Mouse (Mus musculus) heart, adult 2 months (tissue): Measurements from ENCODE around the gene Tmem38a. TPM values are rescaled to one million over a fixed set of nuclear protein-coding genes. Genes with fewer than 3 reads are reported as not detected.

ENCODE experiments used
- DNase-seq, 2 experiments: peaks; one replicate each; pipeline ENCODE4 v3.0.0; 2021
- H3K27ac ChIP-seq: fragments of 200-600 bp; 2 replicates; pipeline ENCODE4 v1.8.1; 2022
- H3K27me3 ChIP-seq: fragments of 200-500 bp; 2 replicates; pipeline ENCODE4 v1.6.1; 2012; ENCODE audit warnings: mild to moderate bottlenecking, low read length, inconsistent platforms, mixed read lengths; ENCODE audit not compliant: control insufficient read depth, insufficient read depth
- H3K36me3 ChIP-seq: fragments of 200-500 bp; 2 replicates; pipeline ENCODE4 v1.6.1; 2012; ENCODE audit warnings: low read length, inconsistent platforms; ENCODE audit not compliant: control insufficient read depth, insufficient read depth
- H3K4me1 ChIP-seq: fragments of 200-500 bp; 2 replicates; pipeline ENCODE4 v1.6.1; 2011; ENCODE audit warnings: low read length; ENCODE audit not compliant: control insufficient read depth, insufficient read depth
- H3K4me3 ChIP-seq: fragments of 200-600 bp; 2 replicates; pipeline ENCODE4 v1.8.1; 2022
- H3K79me2 ChIP-seq: fragments of 200-500 bp; replicated peaks from 2 replicates; pipeline ENCODE4 v1.6.1; 2012; ENCODE audit warnings: mild to moderate bottlenecking, inconsistent platforms, low read length, moderate library complexity, mixed read lengths; ENCODE audit not compliant: control insufficient read depth, insufficient read depth
- H3K9ac ChIP-seq: fragments of 200-500 bp; 2 replicates; pipeline ENCODE4 v1.6.1; 2012; ENCODE audit warnings: low read depth, mild to moderate bottlenecking, control low read depth, inconsistent platforms, low read length, mixed read lengths
- CTCF ChIP-seq: fragments of 200-600 bp; IDR thresholded peaks from 2 replicates; pipeline ENCODE4 v1.8.1; 2022; ENCODE audit warnings: antibody characterized with exemption, mild to moderate bottlenecking, moderate library complexity
- EP300 ChIP-seq: fragments of 200-500 bp; IDR thresholded peaks from 2 replicates; pipeline ENCODE4 v1.6.1; 2011; ENCODE audit warnings: low read depth, low read length, control low read depth; ENCODE audit not compliant: insufficient read depth
- POLR2A ChIP-seq: fragments of 200-500 bp; IDR thresholded peaks from 2 replicates; pipeline ENCODE4 v1.6.1; 2011; ENCODE audit warnings: mild to moderate bottlenecking, low read depth, low read length, control low read depth; ENCODE audit not compliant: insufficient read depth
- WGBS: fragments of 180-500 bp; shearing (Covaris S2); methylation state at CpG from one replicate; pipeline ENCODE4 v1.1.7; 2018; 5-methylcytosine and 5-hydroxymethylcytosine counted together
- intact Hi-C: fragments of 180-260 bp; cut with DNase I; formaldehyde crosslinking; loops from one replicate; pipeline ENCODE4 v1.15.1; 2025
- polyA plus RNA-seq: library from polyadenylated mRNA; depleted of rRNA; stranded (reverse); fragments of >200 nt; gene quantifications from 2 replicates; pipeline ENCODE4 v1.2.3, GENCODE M21; 2012
- total RNA-seq, 2 experiments: library from RNA; stranded (reverse); gene quantifications; 2 replicates each; pipeline ENCODE4 v1.2.3; 2021

Gene Tmem38a
- total and polyA plus RNA-seq, 3 experiments = 409 to 611 (median 486) TPM

GRCm38 (mm10) chr8:72547802-72548643 is 23.8 kb upstream of the Tmem38a start, which contains the start of gene Med26:
Gene Med26 (minus strand): TSS chr8:72548270.
- Histone ChIP-seq H3K36me3 (peaks cover 17% of the 10 kb centered on the region), H3K27ac (peak within 1 kb of the TSS; percentile 93), H3K4me3 (peak within 1 kb of the TSS; percentile 65), H3K9ac (peak within 1 kb of the TSS; percentile 97), H3K4me1 (peaks cover 6% of the 10 kb centered on the region), H3K79me2 (peaks cover 10% of the 10 kb centered on the region), H3K27me3 (no peaks in the 10 kb centered on the region)
- DNase-seq = peak; percentile 97 to 100
- under 1% methylated on average over 89 of the region's 92 CpGs for WGBS
- intact Hi-C loops = loop anchor here (1.0 to 5.0 kb wide), 4 partner anchors 23 to 126 kb away; partner anchors contain the start of genes Cherp, Eps15l1, Slc35e1 and Smim7
- TF ChIP-seq EP300 (0 out of 2 replicates have a peak, but pooled peaks have one; percentile 44), CTCF (no peak; the same call in 1 of the 2 replicates), POLR2A (peak; percentile 73)

GRCm38 (mm10) chr8:72548644-72549313 is 23.1 kb upstream of the Tmem38a start:
- H3K36me3 ChIP-seq = peaks cover 17% of the 10 kb centered on the region
- H3K79me2 ChIP-seq = peaks cover 8% of the 10 kb centered on the region
- peaks cover 4% of the 10 kb centered on the region for H3K4me1 ChIP-seq
- no peak for DNase-seq
- peak overlapping the region; percentile 80 for H3K9ac ChIP-seq
- no peaks in the 10 kb centered on the region for H3K27me3 ChIP-seq
- H3K4me3 ChIP-seq = peak overlapping the region; percentile 65
- TF ChIP-seq CTCF = no peak
- TF ChIP-seq POLR2A = 0 out of 2 replicates have a peak, but pooled peaks have one; percentile 6
- no peak for TF ChIP-seq EP300
- peak overlapping the region; percentile 85 for H3K27ac ChIP-seq
- intact Hi-C loops = loop anchor here (1.0 to 5.0 kb wide), 4 partner anchors 23 to 126 kb away; partner anchors contain the start of genes Cherp, Eps15l1, Slc35e1 and Smim7
- under 1% methylated on average over 44 of the region's 45 CpGs for WGBS

GRCm38 (mm10) chr8:72549314-72549892 is 22.5 kb upstream of the Tmem38a start:
- DNase-seq = peak in 1 of 2 experiments; percentile 21
- 5% methylated on average over 5 of the region's 5 CpGs for WGBS
- Histone ChIP-seq H3K4me3 (peak overlapping the region; percentile 65), H3K9ac (peak overlapping the region; percentile 80), H3K27ac (peak overlapping the region; percentile 85), H3K4me1 (peaks cover 2% of the 10 kb centered on the region), H3K27me3 (no peaks in the 10 kb centered on the region), H3K79me2 (peaks cover 8% of the 10 kb centered on the region), H3K36me3 (peaks cover 17% of the 10 kb centered on the region)
- intact Hi-C loops = loop anchor here (5.0 kb wide), 2 partner anchors 72 to 127 kb away; partner anchors contain the start of genes Cherp and Eps15l1
- no peak for TF ChIP-seq EP300
- no peak for TF ChIP-seq CTCF

- Histone ChIP-seq H3K4me3 (no peak overlapping the region), H3K36me3 (no peaks in the 10 kb centered on the region), H3K79me2 (no peaks in the 10 kb centered on the region), H3K9ac (no peak overlapping the region), H3K27me3 (no peaks in the 10 kb centered on the region), H3K27ac (no peak overlapping the region), H3K4me1 (no peaks in the 10 kb centered on the region)
- 73% methylated on average over 4 of the region's 4 CpGs for WGBS
- no peak for DNase-seq
- TF ChIP-seq CTCF = no peak
- no peak for TF ChIP-seq EP300
- TF ChIP-seq POLR2A = no peak
- intact Hi-C loops = no loop called here
These were observed 16.1 kb upstream of the Tmem38a start for GRCm38 (mm10) chr8:72555770-72556169.

GRCm38 (mm10) chr8:72561111-72561689 is 10.7 kb upstream of the Tmem38a start:
- TF ChIP-seq CTCF (no peak), POLR2A (no peak)
- Histone ChIP-seq H3K4me1 (no peaks in the 10 kb centered on the region), H3K27me3 (no peaks in the 10 kb centered on the region), H3K36me3 (peaks cover 4% of the 10 kb centered on the region; the same call in 1 of the 2 replicates), H3K4me3 (no peak overlapping the region), H3K79me2 (no peaks in the 10 kb centered on the region), H3K27ac (peak overlapping the region; percentile 27), H3K9ac (no peak overlapping the region)
- intact Hi-C loops = no loop called here
- WGBS = 52% methylated on average over 1 of the region's 1 CpGs
- peak in 1 of 2 experiments; percentile 47 for DNase-seq
